Mouse (Mus musculus) brain, embryonic 14.5 days (tissue): ENCODE measurements around the gene Golph3l. TPM values are rescaled to one million over a fixed set of nuclear protein-coding genes. Genes with fewer than 3 reads are reported as not detected.

Experiments used
- DNase-seq: peaks from one replicate; pipeline ENCODE4 v3.0.0-alpha.2; 2011; ENCODE audit warnings: low read depth
- CTCF ChIP-seq: fragments of 200-500 bp; IDR thresholded peaks from 2 replicates; pipeline ENCODE4 v1.5.1; 2012; ENCODE audit warnings: inconsistent platforms, mild to moderate bottlenecking, moderate library complexity, borderline replicate concordance; ENCODE audit not compliant: insufficient read depth, insufficient read length; ENCODE audit errors: extremely low read depth
- POLR2A ChIP-seq: fragments of 200-500 bp; IDR thresholded peaks from 2 replicates; pipeline ENCODE4 v1.6.1; 2012; ENCODE audit warnings: mild to moderate bottlenecking, inconsistent platforms, borderline replicate concordance; ENCODE audit not compliant: poor library complexity, insufficient read depth, insufficient read length, severe bottlenecking; ENCODE audit errors: extremely low read depth
- polyA plus RNA-seq: library from polyadenylated mRNA; depleted of rRNA; stranded (reverse); fragments of >200 nt; gene quantifications from 2 replicates; pipeline ENCODE4 v1.2.3, GENCODE M21; 2012

Gene Golph3l
- polyA plus RNA-seq, 1 experiment = 22.5 TPM

DNA sequence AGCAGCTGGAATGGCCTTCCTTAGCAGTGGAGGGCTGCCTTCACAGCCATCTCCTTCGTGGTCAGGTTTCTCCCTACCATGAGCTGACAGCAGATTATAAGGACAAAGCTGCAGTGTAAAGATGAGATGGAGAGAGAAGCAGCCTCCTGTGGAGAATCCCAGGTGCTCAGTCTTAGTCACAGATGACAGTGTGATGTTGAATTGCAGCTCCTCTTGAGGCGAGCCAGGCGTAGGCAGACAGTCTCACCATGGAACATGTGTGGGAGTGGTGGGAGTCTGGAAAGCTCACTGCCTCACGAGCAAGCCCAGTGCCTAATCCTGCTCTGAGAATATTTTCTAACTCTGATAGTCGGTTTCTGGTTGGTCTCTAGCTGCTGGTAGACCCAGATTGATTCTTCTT, 39.0 kb downstream of the Golph3l start:
- TF ChIP-seq POLR2A (no peak), CTCF (no peak)
- DNase-seq = no peak

DNA sequence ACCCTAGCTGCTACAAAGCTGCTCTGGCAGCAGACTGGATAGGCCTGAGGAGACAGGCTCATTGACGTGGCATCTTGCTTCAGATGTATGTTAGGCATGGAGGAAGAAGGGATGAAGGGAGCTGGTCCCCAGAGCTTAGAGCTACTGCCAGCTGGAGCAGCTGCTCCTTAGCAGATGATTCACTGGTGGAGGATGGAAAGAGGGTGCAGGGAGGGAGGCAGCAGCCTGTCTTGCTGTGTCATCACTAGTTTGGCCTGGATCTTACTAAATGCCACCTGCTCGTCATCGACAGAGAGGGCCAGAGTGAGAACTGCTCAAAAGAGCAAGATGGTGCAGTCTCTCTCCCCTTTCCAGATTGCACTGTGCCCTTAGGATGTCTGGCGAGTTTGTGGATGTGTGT, 41.0 kb downstream of the Golph3l start:
- DNase-seq = peak; percentile 42
- no peak for TF ChIP-seq POLR2A
- no peak for TF ChIP-seq CTCF

DNA sequence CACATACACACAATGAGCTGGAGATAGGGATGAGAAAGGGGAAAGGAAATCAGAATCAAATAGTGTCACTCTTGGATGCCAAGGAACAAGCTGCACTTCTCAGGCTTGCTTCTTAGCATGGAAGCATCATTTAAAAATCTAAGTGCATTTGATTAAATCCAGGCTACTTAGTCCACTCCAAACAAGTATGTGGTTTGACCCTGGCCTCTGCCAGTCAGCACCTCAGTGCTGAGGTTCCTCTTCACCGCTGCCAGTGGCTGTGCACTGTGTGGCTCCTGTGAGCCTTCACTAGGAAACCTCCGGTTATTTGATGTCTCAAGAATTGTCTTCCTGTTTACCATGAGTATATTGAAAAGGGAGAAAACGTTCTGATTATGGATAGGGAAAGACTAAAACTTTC, 42.1 kb downstream of the Golph3l start:
- no peak for DNase-seq
- TF ChIP-seq CTCF (no peak), POLR2A (no peak)

DNA sequence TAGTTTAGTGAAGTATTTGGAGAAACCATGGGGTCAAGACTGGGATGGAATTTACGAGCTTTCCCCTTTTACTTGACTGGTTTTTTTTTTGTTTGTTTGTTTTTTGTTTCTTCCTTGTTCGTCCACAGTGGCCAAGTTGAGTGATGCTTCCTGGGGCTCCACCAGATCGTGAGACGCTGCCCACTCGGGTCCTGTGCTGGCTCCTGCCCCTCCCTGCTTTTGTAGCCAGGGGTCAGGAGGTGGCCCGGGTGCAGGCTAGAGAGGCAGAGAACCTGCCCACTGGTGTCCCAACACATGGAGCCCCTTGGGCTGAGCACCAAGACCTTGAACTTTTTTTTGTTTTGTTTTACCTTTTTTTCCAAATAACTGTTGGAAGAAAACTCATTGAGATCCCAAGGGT, 42.6 kb downstream of the Golph3l start:
- DNase-seq = no peak
- no peak for TF ChIP-seq POLR2A
- TF ChIP-seq CTCF = no peak

DNA sequence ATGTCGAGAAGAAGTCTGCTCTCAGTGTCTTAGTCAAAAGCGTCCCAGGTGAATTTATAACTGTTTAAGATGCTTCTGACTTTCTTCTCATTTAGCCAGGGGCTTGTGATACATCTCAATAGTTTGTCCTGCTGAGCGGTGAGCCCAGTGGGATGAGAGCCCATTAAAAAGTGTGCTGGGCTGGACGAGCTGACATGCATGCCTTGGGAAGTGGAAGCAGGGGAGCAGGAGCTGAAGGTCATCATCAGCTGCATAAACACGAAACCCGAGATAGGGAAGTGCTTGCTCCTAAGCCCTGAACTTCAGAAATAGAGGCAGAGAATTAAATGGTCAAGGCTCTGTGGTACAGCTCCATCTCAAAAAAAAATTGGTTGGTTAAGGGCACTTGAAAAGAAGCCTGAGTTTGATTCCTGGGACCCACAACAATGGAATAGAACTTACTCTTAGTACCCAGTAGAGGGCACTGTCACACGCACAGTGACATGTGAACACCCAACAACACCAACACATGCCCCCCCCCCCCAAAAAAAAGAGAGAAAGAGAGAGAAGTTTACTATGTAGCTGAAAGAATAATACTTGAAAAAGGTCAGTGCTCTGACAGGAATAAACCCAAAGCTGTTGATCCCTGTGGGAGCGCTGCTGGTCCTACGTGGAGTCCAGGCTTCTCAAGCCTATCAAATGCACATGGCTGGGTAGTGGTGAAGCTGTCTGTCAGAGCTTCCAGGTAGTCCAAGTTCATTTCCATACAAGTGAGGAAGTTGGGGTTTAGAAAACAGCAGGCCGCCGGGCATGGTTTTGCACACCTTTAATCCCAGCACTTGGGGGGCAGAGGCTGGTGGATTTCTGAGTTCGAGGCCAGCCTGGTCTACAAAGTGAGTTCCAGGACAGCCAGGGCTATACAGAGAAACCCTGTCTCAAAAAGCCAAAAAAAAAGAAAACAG, 44.2 kb downstream of the Golph3l start:
- DNase-seq = peak; percentile 48
- no peak for TF ChIP-seq POLR2A
- peak; percentile 50; the same call in 1 of the 2 replicates for TF ChIP-seq CTCF

DNA sequence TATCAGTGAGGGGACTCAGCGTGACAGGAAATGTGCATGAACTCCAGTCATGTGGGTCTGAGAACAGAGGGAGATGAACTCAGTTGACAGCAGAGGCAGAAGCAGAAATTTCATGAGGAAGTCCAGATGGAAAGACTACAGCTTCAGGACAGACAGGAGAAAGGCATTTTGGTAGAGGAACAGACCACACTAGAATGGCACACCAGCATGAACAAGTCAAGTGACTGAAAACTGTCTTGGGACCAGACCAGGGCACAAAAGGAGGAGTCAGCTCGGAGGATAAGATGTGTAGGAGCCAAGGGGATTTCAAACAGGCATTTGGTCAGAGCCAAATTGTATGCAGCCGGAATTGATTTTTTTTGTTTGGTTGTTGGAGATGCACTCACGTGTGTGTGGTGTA, 46.9 kb downstream of the Golph3l start:
- DNase-seq = no peak
- TF ChIP-seq CTCF = no peak
- no peak for TF ChIP-seq POLR2A

DNA sequence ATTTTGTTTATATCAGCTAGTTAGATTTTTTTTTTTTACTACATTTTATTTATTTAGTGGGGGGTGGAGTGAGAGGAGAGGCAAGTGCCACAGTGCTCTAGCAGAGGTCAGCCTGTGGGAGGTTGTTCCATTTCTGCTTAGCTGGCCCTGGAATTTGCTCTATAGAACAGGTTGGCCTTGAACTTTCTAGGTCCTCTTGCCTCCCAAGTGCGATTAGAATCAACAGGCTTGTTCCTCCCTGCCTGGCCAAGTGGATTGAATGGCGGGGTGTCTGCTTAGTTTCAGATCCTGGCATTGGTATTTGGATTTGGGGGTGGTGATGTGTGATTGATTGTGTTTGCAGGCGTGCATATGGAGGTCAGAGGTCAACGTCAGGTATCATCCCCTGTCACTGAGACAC, 47.3 kb downstream of the Golph3l start:
- no peak for DNase-seq
- no peak for TF ChIP-seq POLR2A
- TF ChIP-seq CTCF = no peak

DNA sequence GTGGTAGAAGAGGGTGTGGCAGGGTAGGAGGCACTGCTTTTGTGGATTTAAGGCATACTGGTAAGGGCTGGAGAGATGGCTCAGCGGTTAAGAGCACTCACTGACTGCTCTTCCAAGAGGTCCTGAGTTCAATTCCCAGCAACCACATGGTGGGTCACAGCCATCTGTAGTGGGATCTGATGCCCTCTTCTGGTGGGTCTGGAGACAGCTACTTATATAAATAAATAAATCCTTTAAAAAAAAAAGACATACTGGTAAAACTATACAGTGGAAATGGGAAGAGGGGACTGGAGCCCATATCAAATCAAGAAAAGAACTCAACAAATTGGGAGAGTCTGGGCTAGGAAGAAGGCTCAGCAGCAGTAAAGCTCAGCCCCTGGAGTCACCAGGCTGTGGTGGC, 51.0 kb downstream of the Golph3l start:
- TF ChIP-seq POLR2A = no peak
- no peak for TF ChIP-seq CTCF
- no peak for DNase-seq

DNA sequence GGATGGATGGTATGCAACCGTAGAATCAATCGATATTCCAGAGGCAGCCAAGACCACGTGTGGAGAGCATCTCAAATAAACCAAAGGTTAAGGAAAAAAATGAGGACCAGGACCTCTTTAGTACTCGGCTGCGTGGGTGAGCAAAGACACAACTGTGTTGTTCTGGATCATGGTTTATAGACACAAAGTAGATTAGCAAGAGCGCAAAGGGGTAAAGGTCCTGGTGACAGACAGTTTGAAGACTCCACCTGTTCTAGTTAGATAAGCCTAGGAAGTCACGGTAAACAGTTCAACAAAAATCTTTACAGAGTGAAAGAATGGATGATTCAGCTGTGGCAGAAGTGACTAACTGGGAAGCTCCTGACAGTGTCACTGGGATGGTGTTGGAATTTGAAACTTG, 54.4 kb downstream of the Golph3l start:
- DNase-seq = no peak
- no peak for TF ChIP-seq CTCF
- no peak for TF ChIP-seq POLR2A

DNA sequence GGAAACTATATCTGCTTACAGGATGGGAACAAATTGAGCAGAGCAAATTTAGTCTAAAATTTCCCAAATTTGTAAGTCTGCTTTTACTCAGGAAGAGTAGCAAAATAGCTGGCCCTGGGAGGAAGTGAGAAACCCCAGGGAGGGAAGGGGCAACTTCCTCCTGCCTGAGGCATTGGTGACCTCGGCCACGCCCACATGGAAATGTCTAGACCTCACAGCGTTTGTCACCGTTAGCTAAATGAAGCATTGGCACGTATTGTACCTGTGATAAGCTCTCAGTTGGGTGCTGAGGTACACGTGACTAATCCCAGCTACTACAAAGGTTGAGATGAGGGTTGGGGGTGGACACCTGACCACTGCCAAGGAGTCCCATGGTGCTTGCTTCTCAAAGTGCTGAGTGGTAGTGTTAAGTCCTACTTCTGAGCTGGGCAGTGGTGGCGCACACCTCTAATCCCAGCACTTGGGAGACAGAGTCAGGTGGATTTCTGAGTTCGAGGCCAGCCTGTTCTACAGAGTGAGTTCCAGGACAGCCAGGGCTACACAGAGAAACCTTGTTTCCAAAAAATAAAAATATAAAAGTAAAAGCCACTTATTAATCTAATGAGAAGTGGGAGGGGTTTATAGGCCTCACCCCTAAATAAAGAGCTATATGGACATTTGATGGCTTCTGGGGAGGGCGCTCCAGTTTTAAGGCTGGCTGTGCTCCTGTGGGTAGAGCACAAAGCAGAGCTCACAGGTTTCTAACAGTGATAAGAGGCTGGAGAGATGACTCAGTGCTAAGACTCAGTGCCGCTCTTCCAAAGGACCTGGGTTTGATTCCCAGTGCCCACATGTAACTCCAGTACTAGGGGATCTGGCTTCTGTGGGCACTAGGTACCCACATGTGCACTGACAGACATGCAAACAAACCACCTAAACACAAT, 56.8 kb downstream of the Golph3l start:
- TF ChIP-seq CTCF = no peak
- no peak for TF ChIP-seq POLR2A
- DNase-seq = no peak

DNA sequence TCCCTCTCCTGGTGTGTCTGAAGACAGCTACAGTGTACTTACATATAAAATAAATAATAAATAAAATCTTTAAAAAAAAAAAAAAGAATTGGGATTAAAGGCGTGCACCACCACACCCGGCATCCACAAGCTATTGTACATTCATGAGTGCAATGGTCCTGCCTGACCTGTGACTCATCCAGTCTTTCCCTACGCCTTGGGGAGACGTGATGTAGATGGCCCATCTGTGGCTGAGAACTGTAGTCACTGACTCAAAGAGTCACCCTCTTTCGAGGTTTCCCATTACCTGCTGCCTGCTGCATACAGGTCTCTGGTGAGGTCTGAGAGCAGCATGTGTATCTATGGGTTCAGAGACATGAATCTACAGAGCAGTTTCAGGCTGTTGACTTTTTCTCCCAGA, 59.3 kb downstream of the Golph3l start:
- TF ChIP-seq POLR2A (no peak), CTCF (no peak)
- no peak for DNase-seq
